Mouse (Mus musculus) kidney, adult 8-10 months (tissue): Measurements from ENCODE around the gene Dynlt1b.
A peak's percentile ranks its signal among the peaks of the same experiment; 100 is the strongest.
"Not testable (repeated sequence)": the region's sequence is repeated elsewhere in the genome, so short reads cannot be mapped to it uniquely, and the experiment has no call there.

Source experiments
- DNase-seq, 2 experiments: peaks; one replicate each; pipeline ENCODE4 v3.0.0; 2022

Gene Dynlt1b

DNA sequence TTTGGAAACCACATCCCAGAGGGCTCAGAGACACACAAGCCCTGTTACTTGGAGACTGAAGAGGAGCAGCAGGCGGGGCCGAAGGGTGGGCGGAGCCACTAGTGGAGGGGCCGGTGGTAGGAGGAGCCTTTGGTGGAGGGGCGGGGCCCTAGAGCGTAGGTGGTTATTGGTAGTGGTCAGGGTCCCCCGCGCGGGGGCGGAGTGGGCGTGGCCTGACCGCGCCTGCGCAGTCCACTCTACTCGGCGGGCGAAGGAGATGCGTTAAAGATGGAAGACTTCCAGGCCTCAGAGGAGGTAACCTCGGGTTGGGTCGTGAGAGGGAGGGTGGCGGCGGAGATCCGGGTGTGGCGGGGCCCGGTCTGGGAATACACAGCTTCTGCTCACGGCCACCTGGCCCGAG is at the start of gene Dynlt1b:
Gene Dynlt1b, plus strand, starts transcription at position 168 of the 400 bp plus-strand sequence.
- peak; percentile 100 for DNase-seq

DNA sequence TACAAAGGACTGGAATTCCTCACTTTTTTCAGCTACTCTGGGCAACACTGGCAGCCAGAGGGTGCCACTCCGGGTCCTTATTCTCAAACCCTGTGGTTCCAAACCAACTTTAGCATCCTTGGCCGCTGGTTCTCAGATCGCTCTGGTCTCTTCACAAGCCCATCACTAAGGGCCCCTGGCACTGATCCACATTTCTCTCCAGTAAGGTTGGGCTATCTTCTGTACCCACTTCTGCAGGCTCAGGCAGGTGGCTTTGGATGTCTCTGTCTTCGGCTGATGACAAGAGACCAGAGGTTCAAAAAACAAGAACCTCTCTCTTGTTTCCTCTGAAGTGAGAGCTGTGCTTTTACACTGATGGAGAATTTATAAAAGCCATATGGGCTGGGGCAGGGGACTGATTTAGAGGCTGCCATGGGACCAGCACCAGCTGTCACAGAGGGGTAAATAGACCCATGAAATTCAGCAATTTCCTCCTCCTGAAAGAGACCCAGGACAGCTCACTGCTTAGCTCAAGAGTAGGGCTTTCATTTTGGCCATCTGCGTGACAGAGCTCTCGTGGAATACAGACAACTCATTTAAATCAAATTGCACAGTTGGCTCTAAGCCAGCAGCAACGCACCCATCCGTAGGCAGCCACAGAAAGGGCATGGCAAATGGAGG is 49.6 kb upstream of the Dynlt1b start:
- DNase-seq = not testable (repeated sequence)

DNA sequence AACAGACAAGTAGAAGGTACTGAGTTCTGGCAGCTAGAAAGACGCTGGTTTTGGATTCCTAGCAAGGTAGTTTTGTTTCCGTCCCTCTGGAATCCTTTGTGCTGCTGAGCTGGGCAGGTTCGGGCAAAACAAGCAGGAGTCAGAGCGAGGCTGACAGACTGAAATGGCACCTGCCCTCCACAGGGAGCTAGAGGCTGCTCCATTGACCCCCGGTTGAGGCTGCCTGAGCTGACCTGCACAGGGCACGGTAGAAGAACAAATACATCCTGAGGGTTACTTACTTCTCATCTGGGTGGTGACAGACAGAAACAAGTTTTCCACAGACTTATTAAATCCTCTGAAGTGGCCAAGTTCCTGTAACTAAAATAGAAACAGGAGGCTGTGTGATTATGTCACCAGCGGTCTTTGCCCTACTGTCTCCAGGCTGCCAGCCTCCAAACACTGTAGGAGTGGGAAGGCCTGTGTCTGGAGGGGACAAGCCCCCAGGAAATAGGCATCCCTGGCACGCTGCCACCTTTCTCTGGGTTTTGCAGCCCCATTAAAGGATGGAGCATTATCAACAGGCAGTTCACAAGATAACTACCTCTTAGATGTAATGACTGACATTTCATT is 48.7 kb upstream of the Dynlt1b start:
- not testable (repeated sequence) for DNase-seq

DNA sequence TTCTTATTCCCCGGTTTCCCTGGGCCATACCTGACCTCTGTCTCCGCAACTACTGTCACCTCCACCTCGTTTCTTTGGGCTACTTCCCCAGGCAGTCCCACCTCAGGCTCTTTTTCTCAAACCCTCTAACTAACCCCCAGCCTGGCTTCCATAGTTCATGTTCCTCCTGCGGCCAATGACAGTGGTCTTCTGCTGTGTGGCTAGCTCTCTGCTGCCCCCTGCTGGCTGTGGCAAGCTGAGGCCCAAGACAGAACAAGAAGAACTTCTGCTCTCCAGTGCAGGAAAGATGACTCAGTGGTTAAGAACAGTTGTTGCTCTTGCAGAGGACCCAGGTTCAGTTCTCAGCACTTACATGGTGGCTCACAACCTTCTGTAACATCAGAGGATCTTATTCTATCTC is 43.0 kb upstream of the Dynlt1b start:
- not testable (repeated sequence) for DNase-seq

DNA sequence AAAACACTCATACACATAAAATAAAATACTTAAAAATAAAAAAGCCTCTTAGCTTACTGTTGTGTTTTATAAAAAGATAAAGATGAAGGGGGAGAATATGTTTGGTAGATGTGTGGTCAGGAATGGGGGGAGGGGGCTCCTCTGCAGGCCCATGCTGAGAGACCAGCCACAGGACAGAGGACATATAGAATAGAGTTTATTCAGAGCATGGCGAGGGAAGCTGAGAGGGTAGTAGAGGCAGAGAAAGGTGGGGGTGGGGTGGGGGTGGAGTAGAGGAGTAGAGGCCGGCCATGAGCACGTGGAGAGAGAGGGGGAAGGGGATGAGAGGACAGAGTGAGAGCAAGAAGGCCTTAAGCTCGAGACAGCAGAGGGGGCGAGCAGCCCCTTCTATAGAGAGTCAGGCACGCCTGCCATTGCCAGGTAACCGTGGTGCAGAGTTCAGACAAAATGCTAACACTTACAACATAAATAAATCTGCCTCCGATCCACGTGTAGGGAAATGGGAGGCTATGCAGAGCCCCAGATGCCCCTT is 42.5 kb upstream of the Dynlt1b start:
- not testable (repeated sequence) for DNase-seq

DNA sequence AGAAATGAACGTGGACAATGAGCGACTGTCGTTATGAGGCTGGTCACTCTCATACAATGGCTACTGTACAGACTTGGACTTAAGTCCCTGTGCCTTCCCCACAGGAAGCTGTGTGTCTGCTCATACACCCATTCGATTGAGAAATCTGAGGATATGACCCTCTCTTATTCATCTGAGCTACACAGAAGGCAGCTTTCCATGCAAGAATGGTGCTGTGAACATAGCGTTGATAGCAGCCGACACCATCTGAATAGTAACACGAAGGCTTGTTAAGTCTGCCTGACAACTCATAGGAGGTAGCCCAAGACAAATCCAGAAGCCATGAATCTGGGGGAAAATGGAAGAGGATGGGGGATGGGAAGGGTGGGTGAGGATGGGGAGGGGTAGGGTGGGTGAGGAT is 40.4 kb upstream of the Dynlt1b start:
- not testable (repeated sequence) for DNase-seq

DNA sequence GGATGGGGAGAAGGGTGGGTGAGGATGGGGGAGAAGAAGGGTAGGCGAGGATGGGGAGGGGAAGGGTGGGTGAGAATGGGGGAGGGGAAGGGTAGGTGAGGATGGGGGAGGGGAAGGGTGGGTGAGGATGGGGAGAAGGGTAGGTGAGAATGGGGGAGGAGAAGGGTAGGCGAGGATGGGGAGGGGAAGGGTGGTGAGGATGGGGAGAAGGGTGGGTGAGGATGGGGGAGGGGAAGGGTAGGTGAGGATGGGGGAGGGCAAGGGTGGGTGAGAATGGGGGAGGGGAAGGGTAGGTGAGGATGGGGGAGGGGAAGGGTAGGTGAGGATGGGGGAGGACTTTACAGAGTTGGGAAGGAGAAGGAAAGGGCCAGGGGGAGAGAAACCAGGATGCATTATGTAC is 39.2 kb upstream of the Dynlt1b start:
- not testable (repeated sequence) for DNase-seq

DNA sequence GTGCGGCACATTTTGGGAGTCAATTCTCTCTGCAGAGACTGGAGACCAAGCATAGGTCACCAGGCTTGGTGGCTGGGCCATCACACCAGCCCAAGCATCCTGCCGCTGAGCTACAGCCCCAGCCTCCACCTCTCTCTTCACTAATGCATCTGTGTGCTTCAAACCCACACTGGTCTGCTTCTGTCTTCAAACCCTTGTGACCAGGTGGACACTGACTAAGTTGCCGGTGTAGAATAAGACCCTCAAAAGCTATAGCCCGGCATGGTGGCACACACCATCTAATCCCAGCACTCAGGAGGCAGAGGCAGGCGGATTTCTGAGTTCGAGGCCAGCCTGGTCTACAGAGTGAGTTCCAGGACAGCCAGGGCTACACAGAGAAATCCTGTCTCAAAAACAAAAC is 38.2 kb upstream of the Dynlt1b start:
- DNase-seq = not testable (repeated sequence)

DNA sequence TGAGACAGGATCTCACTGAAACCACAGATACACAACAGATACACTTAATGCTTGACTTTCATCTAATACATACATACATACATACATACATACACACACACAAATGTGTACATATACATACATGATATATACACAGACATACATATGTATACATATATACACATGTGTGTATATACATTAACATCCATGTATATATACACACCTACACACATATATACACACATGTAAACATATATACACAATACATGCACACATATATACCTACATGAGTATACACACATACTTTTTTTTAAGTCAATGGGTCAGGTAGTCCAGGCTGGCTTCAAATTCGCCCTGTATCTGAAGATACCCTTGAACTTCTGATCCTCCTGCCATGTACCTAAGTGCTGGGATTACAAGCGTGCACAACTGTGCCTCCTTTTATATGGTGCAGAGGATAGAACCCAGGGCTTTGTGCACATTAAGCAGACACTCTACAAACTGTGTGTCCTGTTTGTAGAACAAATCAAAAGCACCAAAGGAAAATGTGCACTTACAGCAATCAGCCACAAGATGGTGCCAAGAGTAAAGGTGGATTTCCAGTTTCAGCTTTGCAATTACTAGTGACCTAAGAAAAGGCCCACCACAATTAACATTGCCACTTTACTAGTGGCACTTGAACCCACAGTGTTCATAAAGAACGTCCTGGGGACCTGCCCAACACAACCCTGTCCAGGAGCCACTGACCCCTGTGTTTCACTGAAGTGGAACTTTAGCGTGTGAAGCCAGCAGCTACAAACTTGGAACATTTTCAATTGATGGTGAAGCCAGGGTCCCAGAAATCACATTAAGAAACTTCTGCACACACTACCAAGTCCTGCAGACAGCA is 37.2 kb upstream of the Dynlt1b start:
- not testable (repeated sequence) for DNase-seq

DNA sequence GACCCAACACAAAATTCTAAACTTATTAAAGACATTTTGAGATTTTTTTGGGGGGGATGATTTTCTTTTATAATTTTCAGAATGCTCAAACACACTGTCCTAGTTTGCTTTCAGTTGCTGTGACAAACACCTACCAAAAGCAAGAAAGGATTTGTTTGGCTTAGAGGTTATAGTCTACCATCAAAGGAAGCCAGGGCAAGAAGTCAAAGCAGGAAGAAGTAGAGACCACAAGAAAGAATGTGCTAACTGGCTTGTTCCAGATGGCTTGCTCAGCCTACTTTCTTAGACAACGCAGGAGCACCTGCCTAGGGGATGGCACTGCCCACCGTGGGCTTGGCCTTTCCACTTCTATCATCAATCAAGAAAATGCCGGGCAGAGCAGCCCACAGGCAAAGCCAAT is 31.8 kb upstream of the Dynlt1b start:
- DNase-seq = not testable (repeated sequence)

DNA sequence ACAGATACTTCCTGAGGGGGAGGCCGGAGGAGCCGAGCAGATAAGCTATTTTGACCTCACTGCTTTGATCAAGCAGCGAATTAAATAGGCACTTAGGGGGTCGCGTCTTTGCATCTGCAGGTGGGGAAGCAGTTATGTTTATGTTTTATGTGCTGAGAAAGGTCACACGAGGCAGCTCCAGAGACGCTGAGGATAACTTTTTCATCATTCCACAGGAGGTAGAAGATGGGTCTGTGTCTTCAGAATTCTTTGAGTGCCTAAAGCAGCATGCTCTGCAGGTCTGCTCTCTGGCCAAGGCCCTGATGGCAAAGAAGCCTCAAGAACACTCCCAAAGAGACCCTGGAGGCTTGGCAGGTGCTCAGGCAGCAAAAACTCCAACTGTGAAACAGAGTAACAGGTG is 31.1 kb upstream of the Dynlt1b start:
- not testable (repeated sequence) for DNase-seq

DNA sequence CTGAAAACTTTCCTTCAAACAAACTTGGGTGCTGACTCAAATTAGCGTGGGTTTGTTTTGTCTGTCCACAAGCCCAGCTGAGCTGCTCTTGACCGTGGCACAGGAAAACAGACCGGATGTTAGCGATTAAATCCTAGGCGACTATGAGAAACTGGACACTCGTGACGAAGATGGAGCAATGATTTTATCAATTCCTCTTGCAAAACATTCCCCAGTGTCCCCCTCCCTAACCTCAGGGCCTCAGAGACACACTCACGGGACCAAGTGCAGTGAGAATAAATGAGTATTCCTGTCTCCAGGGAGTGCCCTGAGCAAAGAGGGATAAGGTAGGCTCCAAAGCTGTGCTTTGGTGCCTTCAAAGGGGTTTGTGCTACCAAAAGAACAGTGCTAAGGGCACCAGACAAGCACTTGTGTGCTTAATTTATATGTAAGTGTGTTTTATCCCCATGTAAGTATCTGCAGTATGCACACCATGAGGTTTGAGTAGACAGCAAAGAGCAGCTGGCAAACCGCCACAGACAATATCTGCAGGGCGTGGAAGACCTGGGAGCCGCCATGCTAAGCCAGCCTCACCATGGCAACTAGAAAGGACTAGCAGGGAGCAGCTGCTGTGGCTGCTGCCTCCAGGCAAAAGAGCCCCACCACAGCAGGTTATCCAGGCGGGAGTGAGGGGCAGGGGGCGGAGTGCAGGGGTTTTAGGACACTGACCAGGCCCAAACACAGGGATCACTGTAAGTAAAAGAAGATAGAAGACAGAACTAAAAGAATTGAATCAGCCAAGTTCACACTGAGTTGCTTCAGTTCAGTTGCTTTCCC is 30.4 kb upstream of the Dynlt1b start:
- not testable (repeated sequence) for DNase-seq

DNA sequence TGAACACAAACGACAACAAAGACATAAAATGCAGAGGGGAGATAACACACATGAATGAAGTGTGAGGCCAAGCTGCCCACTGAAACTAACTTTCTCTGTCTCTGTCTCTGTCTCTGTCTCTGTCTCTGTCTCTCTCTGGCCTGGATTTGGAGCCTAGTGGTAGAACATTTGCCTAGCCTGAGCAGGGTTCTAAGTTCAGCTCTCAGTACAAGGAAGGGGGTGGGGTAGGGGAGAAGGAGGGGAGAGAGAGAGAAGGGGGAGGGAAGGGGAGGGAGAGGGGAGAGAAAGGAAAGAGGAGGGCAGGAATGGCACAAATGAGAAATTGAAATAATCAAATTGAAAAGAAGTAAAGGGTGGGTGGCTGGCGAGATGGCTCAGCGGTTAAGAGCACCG is 29.8 kb upstream of the Dynlt1b start:
- not testable (repeated sequence) for DNase-seq

DNA sequence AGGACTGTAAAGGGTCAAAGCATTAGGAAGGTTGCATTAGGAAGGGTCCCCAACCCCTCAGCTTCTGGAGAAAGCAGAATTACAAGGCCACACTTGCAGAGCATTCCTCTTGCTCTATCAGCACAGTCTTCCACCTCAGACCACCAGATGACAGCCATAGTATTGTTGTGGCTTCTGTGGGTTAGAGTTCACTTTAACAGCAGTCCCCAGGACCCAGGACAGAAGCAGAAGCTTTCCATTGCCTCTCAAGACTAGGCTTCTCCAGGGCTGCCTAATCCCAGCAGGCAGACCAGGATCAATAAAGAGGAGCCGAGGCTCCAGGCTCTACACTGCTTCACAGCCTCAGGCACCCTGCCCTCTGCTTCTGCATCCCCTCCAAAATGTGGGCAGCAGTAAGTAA is 25.4 kb upstream of the Dynlt1b start:
- DNase-seq = not testable (repeated sequence)

DNA sequence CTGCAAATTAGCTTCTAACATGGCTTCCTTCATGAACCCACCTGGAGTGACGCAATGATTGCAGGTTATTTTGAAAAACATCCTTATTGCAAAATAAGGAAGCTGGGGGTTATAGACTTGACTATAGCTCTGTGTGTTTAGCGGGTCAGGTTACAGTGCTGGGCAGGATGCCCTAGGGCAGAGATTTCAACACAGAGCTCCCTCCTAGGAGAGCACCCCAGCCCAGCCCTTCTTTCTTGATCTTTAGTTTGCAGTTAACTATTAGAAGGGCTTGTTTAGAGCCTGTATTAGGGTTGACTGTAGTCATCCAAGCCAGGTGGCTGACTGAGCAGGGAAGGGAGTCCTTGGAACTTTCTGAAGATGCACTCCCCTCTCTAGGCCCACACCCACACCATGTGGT is 22.9 kb upstream of the Dynlt1b start:
- not testable (repeated sequence) for DNase-seq

DNA sequence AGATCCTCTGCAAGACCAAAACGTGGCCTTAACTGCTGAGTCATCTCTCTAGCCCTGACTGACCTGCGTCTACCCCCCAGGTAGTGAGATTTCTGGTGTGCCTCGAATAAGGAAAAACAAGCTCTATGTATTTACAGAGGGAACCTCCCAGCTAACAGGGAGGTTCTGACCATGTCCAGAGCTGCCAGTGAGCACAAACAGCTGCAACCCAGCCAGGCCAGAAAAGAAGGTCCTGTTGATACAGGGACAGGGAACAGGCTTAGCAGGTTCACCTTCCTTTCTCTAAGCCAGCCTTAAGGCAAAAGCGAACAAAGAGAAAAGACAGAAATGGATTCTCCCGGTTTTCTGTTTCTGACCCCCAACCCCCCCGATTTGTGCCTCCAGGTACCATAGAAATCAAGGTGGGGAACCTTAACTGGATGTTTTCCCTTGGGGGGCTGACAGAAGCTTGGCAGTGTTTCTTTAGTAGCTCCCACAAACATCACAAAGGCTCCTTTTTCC is 19.1 kb upstream of the Dynlt1b start:
- DNase-seq = not testable (repeated sequence)

DNA sequence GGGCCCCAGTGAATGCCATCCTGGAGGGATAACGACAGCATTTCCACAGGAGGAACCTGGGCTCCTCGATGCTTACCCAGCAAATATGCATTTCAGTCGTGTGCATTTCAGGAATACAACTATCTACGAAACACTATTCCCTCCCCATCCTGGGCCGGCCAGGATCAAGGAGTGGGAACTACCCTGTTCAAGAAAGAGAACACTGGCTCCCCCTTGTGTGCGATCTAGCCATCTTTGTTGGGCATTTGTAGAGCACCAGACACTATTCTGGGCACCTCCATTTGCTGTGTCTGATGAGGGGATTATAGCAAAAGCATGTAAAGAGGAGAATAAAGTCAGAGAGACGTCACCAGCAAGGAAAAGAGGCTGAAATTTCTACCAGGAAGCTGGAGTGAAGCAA is 12.8 kb upstream of the Dynlt1b start:
- not testable (repeated sequence) for DNase-seq

DNA sequence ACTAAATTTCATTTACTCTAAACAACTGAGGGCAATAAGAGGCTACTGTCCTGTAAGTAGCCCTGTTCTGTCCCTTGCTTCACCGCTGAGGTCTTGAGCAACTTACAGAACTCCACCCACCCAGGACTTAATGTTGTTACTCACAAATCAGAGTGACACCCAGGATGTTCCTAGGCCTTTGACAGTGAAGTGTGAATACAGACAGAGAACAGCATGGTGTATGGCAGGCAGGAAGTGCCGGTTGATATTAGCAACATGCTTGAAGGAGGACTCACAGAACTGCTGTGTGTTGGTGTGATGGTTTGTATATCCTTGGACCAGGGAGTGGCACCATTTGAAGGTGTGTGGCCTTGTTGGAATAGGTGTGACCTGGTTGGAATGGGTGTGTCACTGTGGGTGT is 9.4 kb upstream of the Dynlt1b start:
- not testable (repeated sequence) for DNase-seq

DNA sequence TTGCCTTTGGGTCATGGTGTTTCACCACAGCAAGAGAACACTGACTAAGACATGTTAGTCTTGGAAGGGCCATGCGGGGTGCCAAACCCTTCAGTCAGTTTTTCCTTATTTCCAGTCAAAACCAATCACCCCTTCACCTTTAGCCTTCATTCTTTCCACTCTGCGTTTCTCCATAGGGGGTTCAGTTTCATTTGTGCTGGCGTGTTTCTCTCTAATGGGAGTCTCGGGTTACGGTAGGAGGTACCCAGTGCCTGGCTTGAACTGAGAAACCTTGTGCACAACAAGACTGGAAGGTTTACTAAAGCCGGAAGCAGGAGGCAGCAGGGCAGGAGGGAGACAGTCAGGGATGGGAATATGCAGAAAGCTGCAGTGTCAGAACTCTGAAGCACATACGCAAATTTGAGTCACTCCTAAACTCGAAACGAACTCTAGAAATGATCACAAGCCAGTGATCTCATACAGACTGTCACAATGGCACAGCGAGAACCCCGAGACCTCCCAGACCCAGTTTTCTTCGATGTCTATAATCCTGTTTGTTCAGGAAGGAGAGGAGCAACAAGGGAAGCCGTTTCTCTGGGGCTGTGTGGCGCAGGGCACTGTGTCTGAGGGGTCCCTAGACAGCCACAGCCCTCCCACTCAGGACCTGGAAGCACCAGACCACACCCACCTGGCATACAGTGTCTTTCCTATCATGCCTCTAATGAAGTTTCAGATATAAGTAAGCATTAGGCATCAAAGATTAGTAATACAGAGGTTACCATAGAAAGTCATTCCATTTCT is 8.2 kb upstream of the Dynlt1b start:
- DNase-seq = not testable (repeated sequence)

DNA sequence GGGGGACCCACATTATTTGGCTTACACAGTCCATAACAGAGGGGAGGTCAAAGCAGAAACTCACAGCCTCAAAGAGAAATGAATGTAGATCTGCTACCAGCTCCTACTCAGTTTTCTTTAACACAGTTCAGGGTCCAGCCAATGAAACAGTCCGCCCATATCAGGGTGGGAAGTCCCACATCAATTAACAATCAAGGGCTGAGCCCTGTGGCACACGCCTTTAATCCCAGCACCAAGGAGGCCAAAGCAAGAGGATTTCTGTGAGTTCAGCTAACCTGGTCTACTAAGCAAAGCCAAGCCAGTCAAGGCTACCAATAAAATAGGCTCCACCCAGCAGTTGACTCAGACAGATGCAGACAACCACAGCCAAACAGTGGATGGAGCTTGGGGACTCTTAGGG is 7.5 kb upstream of the Dynlt1b start:
- DNase-seq = not testable (repeated sequence)

DNA sequence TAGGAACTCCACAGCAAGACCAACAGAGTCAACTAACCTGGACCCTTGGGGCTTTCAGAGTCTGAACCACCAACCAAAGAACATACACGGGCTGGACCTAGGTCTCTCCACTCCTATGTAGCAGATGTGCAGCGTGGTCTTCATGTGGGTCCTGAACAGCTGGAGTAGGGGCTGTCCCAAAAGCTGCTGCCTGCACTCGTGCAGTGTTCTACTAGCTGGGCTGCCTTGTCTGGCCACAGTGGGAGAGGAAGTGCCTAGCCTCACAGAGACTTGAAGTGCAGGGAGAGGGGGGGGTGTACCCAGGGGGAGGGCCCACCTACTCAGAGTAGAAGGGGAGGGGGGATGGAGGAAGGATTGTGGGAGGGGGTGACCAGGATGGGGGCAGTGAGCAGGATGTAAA is 7.1 kb upstream of the Dynlt1b start:
- DNase-seq = not testable (repeated sequence)
